Mouse (Mus musculus) forebrain, embryonic 12.5 days (tissue): ENCODE results near the gene Ccser1. TPM values are rescaled to one million over a fixed set of nuclear protein-coding genes. Genes with fewer than 3 reads are reported as not detected.
"Not testable (repeated sequence)": the region's sequence is repeated elsewhere in the genome, so short reads cannot be mapped to it uniquely, and the experiment has no call there.

Experiments
- ATAC-seq: fragments of 200-750 bp; cut with Nextera tagmentation; 2 replicates; pipeline ENCODE4 v1.8.0; 2017; ENCODE audit warnings: moderate TSS enrichment; ENCODE audit not compliant: low FRiP score
- H3K27ac ChIP-seq: fragments of 300-500 bp; sonication (generic); 2 replicates; pipeline ENCODE4 v1.5.1; 2016; ENCODE audit warnings: mild to moderate bottlenecking
- H3K27me3 ChIP-seq: fragments of 300-500 bp; sonication (generic); 2 replicates; pipeline ENCODE4 v1.6.1; 2016; ENCODE audit warnings: mild to moderate bottlenecking
- H3K36me3 ChIP-seq: fragments of 300-500 bp; sonication (generic); replicated peaks from 2 replicates; pipeline ENCODE4 v1.6.1; 2016; ENCODE audit warnings: mild to moderate bottlenecking
- H3K4me1 ChIP-seq: fragments of 300-500 bp; sonication (generic); 2 replicates; pipeline ENCODE4 v1.6.1; 2016
- H3K4me2 ChIP-seq: fragments of 300-500 bp; sonication (generic); 2 replicates; pipeline ENCODE4 v1.6.1; 2016; ENCODE audit warnings: mild to moderate bottlenecking, moderate library complexity
- H3K4me3 ChIP-seq: fragments of 300-500 bp; sonication (generic); replicated peaks from 2 replicates; pipeline ENCODE4 v1.5.1; 2016; ENCODE audit warnings: mild to moderate bottlenecking
- H3K9ac ChIP-seq: fragments of 300-500 bp; sonication (generic); 2 replicates; pipeline ENCODE4 v1.6.1; 2016; ENCODE audit warnings: mild to moderate bottlenecking
- H3K9me3 ChIP-seq: fragments of 300-500 bp; sonication (generic); 2 replicates; pipeline ENCODE4 v1.6.1; 2016
- WGBS: fragments of 180-500 bp; shearing (Covaris S2); methylation state at CpG from one replicate; pipeline ENCODE4 v1.1.7; 2016; 5-methylcytosine and 5-hydroxymethylcytosine counted together
- polyA plus RNA-seq: library from polyadenylated mRNA; unstranded; fragments of >200 nt; fragmentation: Nextera tagmentation; extraction: Ambion mirVana; gene quantifications from 2 replicates; pipeline ENCODE4 v1.2.1, GENCODE M21; 2016

The Ccser1 gene
- polyA plus RNA-seq, 1 experiment from 2014 or later = 23.5 TPM

DNA sequence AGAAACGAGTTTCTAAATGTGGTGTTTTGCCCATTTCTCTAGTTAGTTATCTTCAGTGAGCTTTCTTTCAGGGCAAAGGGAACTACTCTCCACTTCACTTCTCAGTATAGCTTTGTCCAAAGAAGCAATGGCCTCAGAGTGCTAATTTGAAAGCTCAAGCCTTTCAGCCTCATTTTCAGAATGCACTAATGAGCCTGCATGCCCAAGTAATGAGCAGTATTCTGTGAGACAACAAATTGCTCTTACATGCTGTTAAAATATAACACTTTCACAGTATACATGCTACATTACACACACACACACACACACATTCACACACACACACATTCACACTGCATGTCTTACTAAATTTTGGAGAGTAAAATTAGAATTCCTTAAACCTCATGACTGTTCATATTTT is 637.6 kb downstream of the Ccser1 start:
- Histone ChIP-seq H3K4me1 (no peaks in the 10 kb centered on the region), H3K9ac (no peak overlapping the region), H3K4me2 (no peak overlapping the region), H3K4me3 (no peak overlapping the region), H3K27ac (no peak overlapping the region), H3K9me3 (no peaks in the 10 kb centered on the region), H3K27me3 (no peaks in the 10 kb centered on the region), H3K36me3 (no peaks in the 10 kb centered on the region)
- 43% methylated on average over 1 of the region's 1 CpGs for WGBS
- ATAC-seq = peak; percentile 84; the same call in 1 of the 2 replicates

- Histone ChIP-seq H3K4me2 (no peak overlapping the region), H3K4me3 (no peak overlapping the region), H3K27me3 (no peaks in the 10 kb centered on the region), H3K27ac (no peak overlapping the region), H3K9me3 (no peaks in the 10 kb centered on the region), H3K4me1 (no peaks in the 10 kb centered on the region), H3K9ac (no peak overlapping the region), H3K36me3 (no peaks in the 10 kb centered on the region)
- 93% methylated on average over 1 of the region's 1 CpGs for WGBS
- no peak for ATAC-seq
These were observed 696.2 kb downstream of the Ccser1 start for GRCm38 (mm10) chr6:61876302-61876701.

GRCm38 (mm10) chr6:61898238-61898637 is 718.1 kb downstream of the Ccser1 start:
- Histone ChIP-seq H3K4me2 (no peak overlapping the region), H3K36me3 (no peaks in the 10 kb centered on the region), H3K4me3 (no peak overlapping the region), H3K9ac (no peak overlapping the region), H3K27me3 (no peaks in the 10 kb centered on the region), H3K4me1 (no peaks in the 10 kb centered on the region), H3K27ac (no peak overlapping the region), H3K9me3 (no peaks in the 10 kb centered on the region)
- ATAC-seq = no peak
- 76% methylated on average over 4 of the region's 4 CpGs for WGBS

DNA sequence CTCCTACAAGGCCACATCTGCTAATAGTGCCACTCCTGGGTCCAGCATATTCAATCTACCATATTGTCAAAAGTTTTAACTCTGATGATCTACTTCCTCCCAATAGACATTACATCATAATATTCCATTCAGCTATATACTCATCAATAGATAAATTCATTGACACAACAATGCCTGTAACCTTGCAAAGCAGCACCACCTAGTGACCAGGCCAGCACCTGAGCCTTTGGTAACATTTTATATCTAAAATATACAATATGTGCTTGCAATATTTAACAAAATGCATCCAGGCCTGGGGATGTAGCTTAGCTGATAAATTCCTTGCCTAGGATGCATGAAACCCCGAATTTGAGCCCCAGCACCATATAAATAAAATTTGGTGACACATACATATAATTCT is 722.6 kb downstream of the Ccser1 start:
- no peak for ATAC-seq
- no peak overlapping the region for H3K27ac ChIP-seq
- H3K9ac ChIP-seq = no peak overlapping the region
- no peaks in the 10 kb centered on the region for H3K4me1 ChIP-seq
- H3K4me2 ChIP-seq = no peak overlapping the region
- no peak overlapping the region for H3K4me3 ChIP-seq
- 33% methylated on average over 1 of the region's 1 CpGs for WGBS
- no peaks in the 10 kb centered on the region for H3K27me3 ChIP-seq
- H3K9me3 ChIP-seq = no peaks in the 10 kb centered on the region
- H3K36me3 ChIP-seq = no peaks in the 10 kb centered on the region

GRCm38 (mm10) chr6:61912896-61913295 is 732.8 kb downstream of the Ccser1 start:
- no peak overlapping the region for H3K4me2 ChIP-seq
- H3K4me3 ChIP-seq = no peak overlapping the region
- H3K27me3 ChIP-seq = no peaks in the 10 kb centered on the region
- ATAC-seq = no peak
- no peaks in the 10 kb centered on the region for H3K9me3 ChIP-seq
- no peaks in the 10 kb centered on the region for H3K4me1 ChIP-seq
- WGBS = 97% methylated on average over 3 of the region's 3 CpGs
- no peak overlapping the region for H3K9ac ChIP-seq
- H3K36me3 ChIP-seq = no peaks in the 10 kb centered on the region
- H3K27ac ChIP-seq = no peak overlapping the region

GRCm38 (mm10) chr6:61931622-61932021 is 751.5 kb downstream of the Ccser1 start:
- Histone ChIP-seq H3K27ac (no peak overlapping the region), H3K4me1 (no peaks in the 10 kb centered on the region), H3K36me3 (no peaks in the 10 kb centered on the region), H3K9me3 (no peaks in the 10 kb centered on the region), H3K9ac (no peak overlapping the region), H3K4me3 (no peak overlapping the region), H3K27me3 (no peaks in the 10 kb centered on the region), H3K4me2 (no peak overlapping the region)
- 82% methylated on average over 1 of the region's 1 CpGs for WGBS
- ATAC-seq = no peak

GRCm38 (mm10) chr6:61936656-61937055 is 756.5 kb downstream of the Ccser1 start:
- 93% methylated on average over 1 of the region's 1 CpGs for WGBS
- H3K9ac ChIP-seq = no peak overlapping the region
- H3K27me3 ChIP-seq = no peaks in the 10 kb centered on the region
- no peak overlapping the region for H3K27ac ChIP-seq
- no peak for ATAC-seq
- no peaks in the 10 kb centered on the region for H3K9me3 ChIP-seq
- H3K4me3 ChIP-seq = no peak overlapping the region
- no peaks in the 10 kb centered on the region for H3K36me3 ChIP-seq
- H3K4me1 ChIP-seq = no peaks in the 10 kb centered on the region
- H3K4me2 ChIP-seq = no peak overlapping the region

GRCm38 (mm10) chr6:61939236-61939635 is 759.1 kb downstream of the Ccser1 start:
- H3K9me3 ChIP-seq = no peaks in the 10 kb centered on the region
- H3K4me3 ChIP-seq = no peak overlapping the region
- no peaks in the 10 kb centered on the region for H3K36me3 ChIP-seq
- no peak overlapping the region for H3K9ac ChIP-seq
- H3K4me1 ChIP-seq = no peaks in the 10 kb centered on the region
- no peaks in the 10 kb centered on the region for H3K27me3 ChIP-seq
- ATAC-seq = no peak
- 81% methylated on average over 1 of the region's 1 CpGs for WGBS
- H3K27ac ChIP-seq = no peak overlapping the region
- no peak overlapping the region for H3K4me2 ChIP-seq

DNA sequence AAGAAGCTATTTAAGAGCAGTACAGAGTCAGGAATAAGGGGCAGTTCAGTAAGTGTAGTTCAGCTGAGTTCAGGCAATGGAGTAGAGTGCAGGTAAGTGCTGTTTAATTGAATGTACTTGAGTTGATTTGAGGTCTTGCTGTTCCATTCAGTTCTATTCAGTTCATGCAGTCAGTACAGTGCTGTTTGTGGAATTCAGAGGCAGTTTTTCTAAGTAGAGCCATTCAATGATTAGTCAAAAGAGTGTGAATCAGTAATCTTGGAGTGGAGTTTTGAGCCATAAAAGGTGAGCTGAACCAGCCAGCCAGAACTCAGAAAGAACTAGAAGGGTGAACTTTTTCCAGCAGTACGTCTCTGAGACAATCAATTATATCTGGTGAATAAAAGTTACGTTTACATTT is 773.6 kb downstream of the Ccser1 start:
- H3K4me3 ChIP-seq = no peak overlapping the region
- no peaks in the 10 kb centered on the region for H3K4me1 ChIP-seq
- no peaks in the 10 kb centered on the region for H3K9me3 ChIP-seq
- ATAC-seq = no peak
- H3K27ac ChIP-seq = no peak overlapping the region
- H3K9ac ChIP-seq = no peak overlapping the region
- 90% methylated on average over 2 of the region's 2 CpGs for WGBS
- H3K36me3 ChIP-seq = no peaks in the 10 kb centered on the region
- no peaks in the 10 kb centered on the region for H3K27me3 ChIP-seq
- H3K4me2 ChIP-seq = no peak overlapping the region

GRCm38 (mm10) chr6:61976878-61977277 is 796.8 kb downstream of the Ccser1 start:
- H3K27me3 ChIP-seq = no peaks in the 10 kb centered on the region
- H3K9me3 ChIP-seq = no peaks in the 10 kb centered on the region

GRCm38 (mm10) chr6:61978379-61978778 is 798.3 kb downstream of the Ccser1 start:
- Histone ChIP-seq H3K27me3 (no peaks in the 10 kb centered on the region), H3K4me2 (no peak overlapping the region), H3K36me3 (no peaks in the 10 kb centered on the region), H3K9me3 (no peaks in the 10 kb centered on the region), H3K4me3 (no peak overlapping the region), H3K27ac (no peak overlapping the region), H3K4me1 (no peaks in the 10 kb centered on the region), H3K9ac (no peak overlapping the region)
- no peak for ATAC-seq
- WGBS = 38% methylated on average over 2 of the region's 2 CpGs

More at GRCm38 (mm10) chr6:61976878-61977277, 796.8 kb downstream of the Ccser1 start:
- Histone ChIP-seq H3K27ac (no peak overlapping the region), H3K4me3 (no peak overlapping the region), H3K36me3 (no peaks in the 10 kb centered on the region), H3K4me1 (no peaks in the 10 kb centered on the region), H3K9ac (no peak overlapping the region), H3K4me2 (no peak overlapping the region)
- 86% methylated on average over 2 of the region's 2 CpGs for WGBS
- no peak for ATAC-seq

- Histone ChIP-seq H3K36me3 (no peaks in the 10 kb centered on the region), H3K27me3 (no peaks in the 10 kb centered on the region), H3K4me3 (no peak overlapping the region), H3K4me2 (no peak overlapping the region), H3K4me1 (no peaks in the 10 kb centered on the region), H3K9ac (no peak overlapping the region), H3K9me3 (no peaks in the 10 kb centered on the region), H3K27ac (no peak overlapping the region)
- ATAC-seq = no peak
These were observed 834.2 kb downstream of the Ccser1 start for GRCm38 (mm10) chr6:62014374-62014773.

DNA sequence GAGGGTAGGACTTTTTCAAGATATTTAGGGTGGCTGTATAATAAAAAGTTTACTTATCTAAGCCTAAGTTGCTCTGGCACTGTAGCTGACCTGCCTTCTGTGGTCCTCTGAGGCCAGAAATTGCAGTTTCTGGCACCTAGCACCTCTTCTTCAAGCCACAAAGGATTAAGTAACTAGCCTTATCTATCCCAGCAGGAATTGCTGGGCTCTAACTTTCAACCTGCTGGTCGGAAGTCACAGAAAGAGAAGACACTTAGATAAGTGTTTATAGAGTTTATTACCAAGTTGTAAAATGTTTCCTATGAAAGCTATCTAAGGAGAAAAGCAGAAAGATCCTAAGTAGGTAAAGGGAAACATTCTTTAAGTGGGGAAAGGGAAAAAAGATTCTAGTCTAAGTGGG is 864.3 kb downstream of the Ccser1 start:
- Histone ChIP-seq H3K9me3 (no peaks in the 10 kb centered on the region), H3K4me3 (no peak overlapping the region), H3K27ac (no peak overlapping the region), H3K4me2 (no peak overlapping the region), H3K36me3 (no peaks in the 10 kb centered on the region), H3K9ac (no peak overlapping the region), H3K4me1 (no peaks in the 10 kb centered on the region), H3K27me3 (no peaks in the 10 kb centered on the region)
- no peak for ATAC-seq
- WGBS = 72% methylated on average over 1 of the region's 1 CpGs

GRCm38 (mm10) chr6:62045042-62045441 is 864.9 kb downstream of the Ccser1 start:
- not testable (repeated sequence) for H3K4me3 ChIP-seq, H3K36me3 ChIP-seq, H3K4me1 ChIP-seq, ATAC-seq, H3K27me3 ChIP-seq, H3K9me3 ChIP-seq, H3K4me2 ChIP-seq, H3K27ac ChIP-seq, H3K9ac ChIP-seq
- whole genome bisulfite sequencing = 84% methylated on average over 1 of the region's 1 CpGs
